Mouse (Mus musculus): ENCODE measurements around the gene Mtmr12.
A peak's percentile ranks its signal among the peaks of the same experiment; 100 is the strongest.
"Not testable (repeated sequence)": the region's sequence is repeated elsewhere in the genome, so short reads cannot be mapped to it uniquely, and the experiment has no call there.

Gene Mtmr12

DNA sequence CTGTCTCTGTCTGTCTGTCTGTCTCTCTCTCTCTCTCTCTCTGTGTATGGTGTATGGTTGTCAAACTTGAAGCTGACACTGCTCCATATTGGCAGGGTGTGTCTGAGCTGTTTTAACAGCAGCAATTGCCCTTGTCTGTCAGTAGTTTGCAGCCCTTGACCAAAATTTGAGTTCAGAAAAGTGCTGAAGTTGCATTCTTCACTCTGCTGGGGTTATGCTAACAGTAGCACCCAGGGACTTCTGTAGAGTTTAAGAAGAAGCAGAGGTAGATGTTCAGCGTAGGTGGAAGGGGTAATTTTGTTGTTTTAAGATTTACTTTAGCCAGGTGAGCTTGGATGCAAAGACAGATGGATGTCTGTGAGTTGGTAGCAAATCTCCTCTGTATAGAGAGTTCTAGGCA lies 7.4 kb downstream of the Mtmr12 start:
- no peak for DNase-seq

DNA sequence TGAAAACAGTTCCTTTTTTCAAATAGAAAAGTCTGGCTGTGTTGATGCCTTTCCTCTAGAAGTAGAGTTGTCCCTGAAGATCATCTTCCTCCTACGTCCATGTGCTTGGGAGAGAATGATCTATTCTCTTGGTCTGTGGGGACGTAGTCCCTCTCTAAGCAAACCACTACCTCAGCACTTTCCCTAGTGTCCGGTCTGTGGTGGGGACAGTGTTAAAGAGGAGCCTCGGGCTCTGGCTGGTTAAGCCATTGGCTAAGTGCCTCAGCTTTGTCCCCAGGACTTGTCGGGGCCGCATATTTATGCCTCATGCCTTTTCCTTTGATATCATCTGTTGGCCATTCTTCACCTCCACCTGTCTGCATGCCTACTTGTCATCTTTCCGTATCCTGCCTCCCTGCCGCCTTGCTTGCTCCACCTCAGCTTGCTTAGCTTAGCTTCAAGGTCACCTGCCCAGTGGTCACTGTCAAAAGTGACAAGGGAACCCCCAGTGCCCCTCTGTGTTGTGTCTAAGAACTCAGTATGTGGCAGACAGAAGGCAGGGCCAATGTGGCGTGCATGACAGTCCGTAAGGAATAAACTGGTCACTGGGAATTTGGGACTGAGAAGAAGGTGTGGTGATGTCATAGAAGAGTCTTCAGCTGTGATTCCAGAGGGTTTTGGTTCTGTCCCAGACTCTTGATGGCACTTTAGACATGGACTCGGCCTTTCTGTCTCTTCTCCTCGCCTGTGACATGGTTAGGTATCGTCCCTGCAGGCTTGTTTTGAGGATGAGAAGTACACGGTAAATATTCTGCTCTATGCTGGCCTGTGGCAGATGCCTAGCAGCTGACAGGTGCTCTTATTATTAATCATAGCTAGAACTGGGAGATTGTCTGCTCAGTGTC lies 9.9 kb downstream of the Mtmr12 start:
- DNase-seq: no peak

DNA sequence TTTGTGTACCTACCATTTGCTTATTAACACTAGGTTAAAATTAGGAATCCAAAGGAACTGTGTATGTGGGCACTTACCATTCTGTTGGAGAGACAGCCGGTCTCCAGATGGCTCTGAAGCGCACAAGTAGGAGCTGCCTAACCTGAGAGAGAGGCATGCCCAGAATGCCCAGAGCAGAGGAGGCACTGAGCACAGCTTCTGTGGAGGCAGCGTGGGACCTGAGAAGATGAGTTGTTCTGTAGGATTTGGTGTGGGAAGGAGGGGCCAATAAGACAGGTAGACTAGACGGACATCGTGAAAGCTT lies 10.5 kb downstream of the Mtmr12 start:
- DNase-seq: peak; percentile 67

DNA sequence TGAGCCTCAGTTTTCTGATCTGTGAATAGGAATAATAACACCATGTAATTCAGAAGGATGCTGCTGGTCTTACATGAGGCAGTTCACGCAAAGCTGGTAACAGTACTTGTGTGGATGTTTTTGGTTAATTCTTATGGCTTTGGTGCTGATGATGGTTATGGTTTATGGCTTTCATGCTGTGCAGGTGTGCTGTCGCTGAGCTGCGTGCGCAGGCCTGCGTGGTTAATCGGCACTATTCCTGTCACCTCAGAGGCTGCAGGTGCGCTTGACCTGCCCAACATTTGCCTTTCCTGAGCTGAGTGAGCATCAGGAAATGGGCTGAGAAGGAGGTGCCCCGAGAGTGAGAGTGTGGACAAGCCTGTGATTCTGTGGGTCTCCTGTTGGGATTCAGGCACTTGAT lies 11.3 kb downstream of the Mtmr12 start:
- no peak for DNase-seq

DNA sequence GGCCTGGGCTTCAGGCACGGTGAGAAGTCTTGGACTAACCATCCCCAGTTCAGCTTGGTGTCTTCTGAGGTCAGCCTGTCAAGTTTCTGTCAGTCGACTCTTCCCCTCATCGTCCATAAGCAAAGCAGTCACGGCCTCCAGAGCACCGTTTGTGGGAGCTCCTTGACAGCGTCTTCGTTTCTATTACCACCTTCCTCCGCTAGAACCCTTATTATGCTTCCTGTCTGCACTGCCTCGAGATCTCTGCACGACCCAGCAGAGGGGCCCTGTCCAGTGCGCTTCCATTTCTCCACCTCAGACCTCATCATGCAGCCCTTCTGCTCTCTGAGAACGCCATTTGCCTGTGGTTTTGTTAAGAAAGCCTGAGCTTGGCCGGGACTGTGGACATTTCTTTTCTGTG lies 12.0 kb downstream of the Mtmr12 start:
- no peak for DNase-seq

DNA sequence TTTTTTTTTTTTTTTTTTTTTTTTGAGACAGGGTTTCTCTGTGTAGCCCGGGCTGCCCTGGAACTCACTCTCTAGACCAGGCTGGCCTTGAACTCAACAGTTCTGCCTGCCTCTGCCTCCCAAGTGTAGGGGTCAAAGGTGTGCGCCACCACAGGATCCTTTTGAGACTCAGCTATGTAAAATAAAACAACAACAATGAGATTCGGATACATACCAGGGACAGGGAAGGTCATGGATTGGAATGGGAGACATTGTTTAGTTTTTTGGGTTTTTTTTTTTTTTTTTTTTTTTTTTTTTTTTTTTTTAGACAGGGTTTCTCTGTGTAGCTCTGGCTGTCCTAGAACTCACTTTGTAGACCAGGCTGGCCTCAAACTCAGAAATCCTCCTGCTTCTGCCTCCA lies 12.5 kb downstream of the Mtmr12 start:
- not testable (repeated sequence) for DNase-seq

DNA sequence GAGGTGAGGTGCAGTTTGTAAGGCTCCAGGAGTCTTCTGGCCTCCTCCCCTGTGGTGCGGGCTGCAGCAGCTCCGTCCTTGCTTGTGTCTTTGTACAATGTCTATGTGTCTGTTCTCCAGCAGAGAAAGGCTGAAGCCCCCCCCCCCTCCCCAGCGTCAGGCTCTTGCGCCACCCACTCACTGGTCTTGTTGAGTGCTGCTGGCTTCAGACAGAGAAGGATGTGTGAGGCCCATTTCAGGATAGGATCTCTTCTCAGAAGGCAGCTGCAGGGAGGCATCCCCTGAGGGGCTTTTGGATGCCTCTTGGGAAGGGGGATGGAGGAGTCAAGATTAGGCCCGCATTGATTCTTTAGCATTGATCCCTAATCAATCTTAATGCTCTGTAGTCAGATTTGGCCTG lies 13.0 kb downstream of the Mtmr12 start:
- no peak for DNase-seq

DNA sequence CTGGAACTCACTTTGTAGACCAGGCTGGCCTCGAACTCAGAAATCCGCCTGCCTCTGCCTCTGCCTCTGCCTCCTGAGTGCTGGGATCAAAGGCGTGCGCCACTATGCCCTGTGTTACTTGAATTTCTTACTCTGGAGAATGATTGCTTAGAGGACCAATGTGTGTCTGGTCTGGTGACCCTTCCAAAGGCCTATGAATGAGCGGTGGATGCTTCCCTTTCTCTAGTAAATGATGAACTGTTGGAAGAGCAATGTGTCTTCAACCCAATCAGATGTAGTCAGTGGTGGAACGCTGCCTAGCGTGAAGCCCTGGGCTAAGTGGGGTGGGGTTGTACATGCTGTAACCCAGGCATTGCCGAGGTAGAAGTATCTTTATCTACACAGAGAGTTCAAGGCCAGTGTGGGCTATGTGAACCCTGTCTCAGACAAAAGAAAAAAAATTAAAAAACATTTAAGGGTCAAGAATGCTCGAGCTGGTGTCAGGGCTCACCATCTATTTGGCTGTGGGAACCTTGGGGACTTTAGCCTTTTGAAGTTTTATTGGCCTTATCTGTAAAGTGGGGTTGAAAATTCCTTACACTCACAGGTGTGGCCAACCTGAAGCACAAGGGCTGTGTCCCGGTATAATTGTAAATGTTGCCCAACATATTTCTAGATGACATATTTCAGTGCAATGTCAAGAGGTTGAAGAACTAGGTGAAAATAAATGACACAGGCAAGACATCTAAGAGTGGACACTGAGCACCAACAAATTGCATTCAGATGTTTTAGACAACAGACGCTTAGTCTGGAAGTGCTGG lies 14.0 kb downstream of the Mtmr12 start:
- DNase-seq: no peak

DNA sequence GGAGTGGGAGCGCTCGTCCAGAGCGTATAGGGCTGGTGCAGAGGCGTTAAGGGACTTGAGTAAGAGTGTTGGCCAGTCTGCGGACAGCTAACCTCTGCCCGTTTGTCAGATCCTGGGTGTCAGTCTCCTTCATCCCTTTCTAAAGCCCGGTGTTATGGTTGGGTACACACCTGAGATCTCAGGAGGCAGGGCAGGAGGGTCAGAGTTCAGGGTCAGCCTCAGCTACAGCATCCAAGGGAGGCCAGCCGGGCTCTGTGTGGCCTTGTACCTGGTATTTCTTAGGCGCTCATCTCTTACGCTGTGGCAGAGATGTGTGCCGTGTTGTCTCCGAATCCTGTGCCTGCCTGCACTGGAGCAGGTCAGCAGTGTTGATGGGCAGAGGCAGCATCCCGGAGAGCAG lies 16.3 kb downstream of the Mtmr12 start:
- DNase-seq: no peak

DNA sequence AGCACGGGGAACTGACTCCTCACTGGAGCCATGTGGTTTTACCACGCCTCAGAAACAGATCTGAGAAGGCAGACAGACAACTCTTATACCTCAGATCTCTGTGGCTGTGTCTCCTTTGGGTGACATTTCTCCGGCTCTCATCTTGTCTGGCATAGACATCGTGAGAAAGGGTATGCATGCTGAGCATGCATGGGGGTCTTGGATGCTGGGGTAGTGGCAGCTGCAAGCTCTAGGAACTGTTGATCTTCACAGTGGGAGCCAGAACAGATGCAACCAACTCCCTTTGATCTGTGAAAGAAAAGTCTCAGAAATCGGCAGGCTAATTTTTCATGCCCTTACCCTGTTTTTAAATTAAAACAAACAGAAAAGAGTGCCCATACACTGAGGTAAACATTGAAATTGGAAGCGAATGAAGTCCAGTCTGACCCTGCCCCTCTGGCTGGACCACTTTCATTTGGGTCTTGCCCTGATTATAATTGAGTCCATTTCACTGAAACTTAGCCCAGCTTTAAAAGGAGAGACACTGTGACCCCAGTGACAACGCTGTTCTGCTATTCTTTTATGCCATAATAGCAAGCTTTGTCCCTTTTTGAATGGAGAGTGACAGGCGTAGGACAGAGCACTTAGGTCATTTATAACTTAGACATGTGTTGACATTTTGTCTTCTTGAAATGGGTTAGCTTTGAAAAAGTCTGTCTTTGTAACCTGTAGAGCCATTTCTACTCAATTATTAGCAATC lies 17.9 kb downstream of the Mtmr12 start:
- no peak for DNase-seq

DNA sequence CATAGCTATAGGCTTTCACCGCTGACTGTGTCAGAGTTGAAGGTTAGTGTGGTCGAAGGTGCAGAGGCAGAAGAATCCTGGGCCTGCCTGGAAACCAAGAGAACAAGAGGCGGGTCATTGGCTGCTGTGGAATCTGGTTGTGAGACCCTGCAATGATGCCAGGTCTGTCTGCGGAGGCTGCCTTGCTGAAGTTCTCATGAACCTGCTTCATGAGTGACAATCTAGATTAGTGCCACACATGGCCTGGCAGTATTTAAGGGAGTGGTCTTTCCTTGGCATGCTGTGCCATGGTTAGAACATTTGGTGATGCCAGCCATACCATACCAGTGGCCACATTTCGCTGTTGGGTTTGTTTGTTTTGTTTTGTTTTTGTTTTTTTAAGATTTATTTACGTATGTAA lies 18.6 kb downstream of the Mtmr12 start:
- no peak for DNase-seq

DNA sequence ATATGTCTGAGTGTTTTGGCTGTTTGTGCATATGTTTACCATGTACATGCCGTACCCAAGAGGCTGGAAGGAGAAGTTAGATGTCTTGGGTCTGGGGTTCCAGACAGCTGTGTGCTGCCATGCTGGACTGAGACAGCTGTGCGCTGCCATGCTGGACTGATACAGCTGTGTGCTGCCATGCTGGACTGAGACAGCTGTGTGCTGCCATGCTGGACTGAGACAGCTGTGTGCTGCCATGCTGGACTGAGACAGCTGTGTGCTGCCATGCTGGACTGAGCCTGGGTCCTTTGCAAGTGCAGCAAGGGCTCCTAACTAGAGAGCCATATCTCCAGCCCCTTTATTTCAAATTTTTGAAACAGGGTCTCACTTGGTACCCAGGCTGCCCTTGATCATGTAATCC lies 19.4 kb downstream of the Mtmr12 start:
- no peak for DNase-seq

DNA sequence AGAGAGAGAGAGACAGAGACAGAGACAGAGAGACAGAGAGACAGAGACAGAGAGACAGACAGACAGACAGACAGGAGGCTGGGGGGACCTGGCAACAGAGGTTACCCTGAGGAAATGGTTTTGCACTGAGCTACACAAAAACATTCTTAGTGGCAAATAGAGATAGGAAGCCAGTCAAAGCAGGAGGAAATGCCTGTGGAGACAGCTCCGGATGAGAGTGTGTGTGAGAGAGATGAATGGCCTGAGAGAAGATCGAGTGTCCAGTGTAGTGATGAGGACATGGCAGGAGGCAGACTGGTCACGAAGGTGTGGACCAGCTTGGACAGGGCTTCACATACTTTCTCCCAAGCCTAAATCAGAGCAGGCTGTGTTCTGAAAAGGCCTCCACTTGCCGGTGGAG lies 20.2 kb downstream of the Mtmr12 start:
- DNase-seq: no peak

DNA sequence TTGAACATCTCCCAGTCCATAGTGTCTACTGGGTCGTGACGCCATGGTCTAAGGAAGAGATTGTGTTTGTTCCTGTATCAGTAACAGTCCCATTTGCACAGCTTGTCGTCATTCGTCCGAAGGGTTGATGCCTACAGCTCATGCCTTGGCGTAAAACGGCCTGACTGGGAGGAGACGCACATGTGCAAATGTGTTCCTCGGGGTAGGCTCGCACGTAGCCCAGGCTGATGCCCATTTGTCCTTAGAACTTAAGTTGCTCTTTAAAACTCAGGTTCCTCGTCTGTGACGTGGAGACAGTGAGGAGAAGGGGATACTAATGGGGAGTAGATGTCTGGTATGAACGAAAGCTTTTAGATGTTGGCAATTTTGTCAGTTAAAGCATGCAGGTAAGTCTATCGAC lies 22.1 kb downstream of the Mtmr12 start:
- no peak for DNase-seq

DNA sequence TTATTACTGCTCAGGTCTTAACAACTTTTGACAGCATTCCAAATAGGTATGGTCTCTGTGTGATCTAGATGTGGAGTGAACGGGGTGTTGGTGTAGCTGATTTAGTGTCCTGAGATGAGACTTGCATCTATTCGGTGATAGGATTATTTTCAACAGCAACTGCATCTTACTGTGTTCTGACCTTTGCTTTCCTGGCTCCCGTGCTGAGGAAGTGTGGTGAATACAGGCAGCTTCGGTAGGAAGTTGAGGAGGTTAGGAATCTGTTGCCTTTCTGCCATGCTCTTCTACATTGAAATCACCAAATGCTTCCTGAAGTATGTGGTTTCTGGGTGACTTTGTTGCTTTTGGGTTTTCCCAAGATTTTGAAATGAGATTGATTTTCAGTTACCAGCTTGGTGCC lies 22.5 kb downstream of the Mtmr12 start:
- no peak for DNase-seq

DNA sequence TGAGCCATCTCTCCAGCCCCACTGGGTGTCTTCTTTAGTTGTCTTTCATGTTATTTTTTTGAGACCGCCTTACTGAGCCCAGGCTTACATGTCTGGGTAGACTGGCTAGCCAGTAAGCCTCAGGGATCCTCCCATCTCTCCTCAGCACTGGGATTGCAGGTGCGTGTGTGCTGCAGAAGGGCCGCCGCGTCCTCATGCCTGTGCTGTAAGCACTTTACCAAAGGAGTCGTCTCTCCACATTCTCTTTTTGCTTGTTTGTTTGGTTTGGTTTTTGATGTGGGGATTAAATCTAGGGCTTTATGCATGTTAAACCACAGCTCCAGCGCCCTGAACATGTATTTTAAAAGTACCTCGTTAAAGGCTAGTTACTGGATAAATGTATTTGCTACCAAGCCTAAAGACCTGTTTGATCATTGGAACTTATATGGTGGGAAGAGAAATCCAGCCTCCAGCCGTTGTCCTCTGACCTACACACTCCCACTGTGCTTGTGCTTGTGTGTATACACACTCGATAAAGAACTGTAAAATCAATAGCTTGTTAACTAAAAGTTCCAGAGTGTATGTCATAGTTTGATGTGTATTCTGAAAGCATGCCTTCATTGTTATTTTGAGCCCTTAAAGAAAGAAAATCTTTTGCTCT lies 24.9 kb downstream of the Mtmr12 start:
- DNase-seq: no peak

DNA sequence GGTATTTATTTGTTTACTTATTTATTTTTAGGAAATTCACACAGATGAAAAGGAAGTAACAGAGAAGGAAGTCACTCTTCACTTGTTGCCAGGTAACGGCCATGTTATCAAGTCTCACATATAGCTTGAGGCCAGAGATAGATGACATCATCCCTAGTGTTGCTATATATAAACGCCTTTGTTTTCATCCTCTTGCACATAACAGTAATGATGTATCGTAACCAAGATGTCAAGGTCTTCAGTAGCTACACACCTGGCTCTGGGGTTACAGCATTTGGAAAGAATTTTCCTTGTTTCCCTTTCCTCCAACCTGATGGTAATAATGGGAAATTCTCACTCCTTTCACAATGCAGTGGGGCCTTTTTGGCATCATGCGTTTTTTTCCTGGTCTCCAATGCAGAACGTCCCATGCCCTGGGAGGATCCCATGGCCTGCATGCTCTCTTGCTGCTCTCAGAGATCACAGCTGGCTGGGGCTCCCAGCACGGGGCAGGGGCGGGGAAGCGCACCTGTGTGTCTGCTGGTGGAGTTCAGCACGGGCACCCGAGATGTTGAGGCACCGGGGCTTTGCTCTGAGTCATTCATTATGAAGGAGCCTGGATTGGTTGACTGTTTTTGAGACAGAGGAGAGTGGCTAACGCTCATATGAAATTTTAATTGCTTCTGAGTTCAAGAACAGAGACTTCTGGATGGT lies 25.6 kb downstream of the Mtmr12 start:
- no peak for DNase-seq

DNA sequence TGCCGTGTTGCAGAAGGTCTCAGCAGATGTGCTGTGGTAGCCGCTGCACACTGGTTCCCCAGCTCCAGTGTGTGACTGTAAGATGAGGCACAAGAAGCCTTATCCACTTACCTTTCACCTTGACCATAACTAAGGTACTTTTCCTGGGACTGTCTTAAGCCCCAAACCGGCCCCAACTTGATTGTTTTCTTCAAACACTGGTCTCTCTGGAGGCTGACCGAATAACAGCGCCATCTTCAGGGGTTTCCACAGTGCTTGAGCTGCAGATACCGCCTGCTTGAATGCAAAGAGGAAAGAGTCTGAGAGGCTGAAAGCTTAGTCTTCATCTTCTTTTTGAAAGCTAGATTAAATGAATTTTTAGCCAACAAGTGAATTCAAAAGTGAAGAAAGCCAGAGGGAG lies 26.6 kb downstream of the Mtmr12 start:
- DNase-seq: no peak

DNA sequence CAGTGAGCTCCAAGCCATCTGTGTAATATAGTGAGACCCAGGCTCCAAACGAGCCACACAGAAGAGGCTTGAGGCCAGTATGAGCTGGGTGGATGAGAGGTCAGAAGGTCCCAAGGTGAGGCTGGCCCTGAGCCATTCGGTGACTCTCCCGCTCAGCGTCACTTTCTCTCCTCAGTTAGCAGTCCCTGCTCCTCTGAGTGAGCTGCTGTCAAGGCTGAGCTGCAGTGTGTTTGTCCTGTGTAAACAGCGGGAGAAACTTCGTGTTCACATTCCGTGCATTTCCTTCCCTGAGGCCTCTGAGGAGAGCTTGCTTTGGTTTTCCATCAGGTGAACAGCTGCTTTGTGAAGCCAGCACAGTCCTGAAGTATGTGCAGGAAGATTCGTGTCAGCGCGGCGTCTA lies 27.6 kb downstream of the Mtmr12 start:
- no peak for DNase-seq

DNA sequence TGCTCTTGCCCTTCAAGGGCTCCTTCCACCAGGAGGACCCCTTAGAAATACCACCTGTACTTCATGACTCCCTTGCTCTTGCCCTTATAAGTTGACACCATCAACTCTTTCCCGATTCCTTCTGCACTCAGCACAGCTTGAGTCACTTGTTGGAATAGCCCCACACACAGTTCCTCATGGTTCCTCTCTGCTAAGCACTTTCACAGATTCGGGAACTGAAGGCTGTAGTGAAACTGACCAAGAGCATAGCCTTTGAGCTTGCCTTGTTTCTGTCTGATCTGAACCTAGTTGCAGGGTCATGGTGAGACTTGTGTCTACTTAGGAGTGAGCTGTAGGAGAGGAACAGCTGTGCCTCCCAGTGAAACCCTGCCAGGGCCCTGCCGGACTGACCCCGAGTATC lies 28.2 kb downstream of the Mtmr12 start:
- no peak for DNase-seq

DNA sequence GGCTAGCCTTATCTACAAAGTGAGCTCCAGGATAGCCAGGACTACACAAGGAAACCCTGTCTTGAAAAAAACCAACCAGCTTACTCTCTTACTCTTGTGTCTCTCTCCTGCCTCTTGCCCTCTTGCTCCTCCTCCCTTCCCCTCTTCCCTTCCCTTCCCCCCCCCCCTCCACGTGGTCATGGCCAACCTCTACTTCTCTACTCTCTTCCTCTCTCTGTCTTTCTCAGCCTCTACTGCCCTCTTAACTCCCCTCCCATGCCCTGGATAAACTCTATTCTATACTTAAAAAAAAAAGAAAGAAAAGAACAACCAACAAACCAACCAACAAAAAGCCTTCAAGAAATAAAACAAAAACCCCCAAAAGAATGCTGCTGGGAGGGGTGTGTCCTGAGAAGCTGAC lies 30.7 kb downstream of the Mtmr12 start:
- DNase-seq: no peak

DNA sequence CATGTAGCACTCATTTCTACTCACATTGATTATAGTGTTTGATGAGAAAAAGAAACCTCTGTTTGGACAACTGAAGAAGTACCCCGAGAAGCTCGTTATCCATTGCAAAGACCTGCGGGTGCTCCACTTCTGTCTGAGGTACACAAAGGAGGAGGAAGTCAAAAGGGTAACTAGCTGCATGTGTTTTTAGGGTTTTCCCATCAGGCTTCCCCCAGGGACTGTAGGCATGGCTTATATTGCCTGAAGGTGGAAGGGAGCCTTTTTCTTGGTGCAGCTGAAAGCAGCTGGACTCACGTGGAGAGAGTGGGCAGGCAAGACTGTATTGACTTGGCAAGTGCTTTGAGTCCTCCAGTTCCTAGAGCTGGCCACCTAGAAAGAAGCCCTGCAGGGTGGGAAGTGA lies 31.2 kb downstream of the Mtmr12 start:
- DNase-seq: no peak

DNA sequence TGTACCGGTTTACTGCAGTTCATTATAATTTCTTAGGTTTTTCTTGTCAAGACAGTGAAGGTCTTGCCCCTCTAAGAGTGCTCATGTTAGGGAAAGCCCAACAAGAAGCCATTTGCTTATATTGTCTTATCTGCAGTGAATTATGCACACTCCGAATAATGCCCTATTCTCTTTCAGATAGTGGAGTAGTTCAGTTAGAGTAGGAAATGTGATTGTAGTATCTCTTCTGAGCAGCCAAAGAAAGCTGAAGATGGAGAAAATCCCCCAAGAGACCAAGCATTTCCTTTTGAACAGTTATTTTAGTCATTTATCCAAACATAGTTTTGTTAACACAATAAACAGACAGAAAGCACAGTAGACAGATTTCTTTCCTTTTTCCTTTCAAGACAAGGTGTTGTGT lies 32.1 kb downstream of the Mtmr12 start:
- no peak for DNase-seq

Data from cerebellum, adult 11 months (tissue).